Mouse (Mus musculus): ENCODE measurements around the gene Gpc5.

GRCm38 (mm10) chr14:116308541-116308940 is 1216.5 kb downstream of the Gpc5 start:
- no peak for TF ChIP-seq CTCF (IDR thresholded peaks at IDR 0.05; ENCODE audit: insufficient read depth, low read depth, low read length)
- TF ChIP-seq POLR2A (IDR thresholded peaks at IDR 0.05; ENCODE audit: insufficient read depth, low read depth, low read length), result no peak

Measured in olfactory bulb, adult 2 months (tissue).